Mouse (Mus musculus) layer of hippocampus, adult 18-20 months (tissue): ENCODE results near the gene Tifa. TPM values are rescaled to one million over a fixed set of nuclear protein-coding genes. Genes with fewer than 3 reads are reported as not detected.
"Not testable (repeated sequence)": the region's sequence is repeated elsewhere in the genome, so short reads cannot be mapped to it uniquely, and the experiment has no call there.

Experiments
- DNase-seq, 2 experiments: peaks; one replicate each; pipeline ENCODE4 v3.0.0; 2022; ENCODE audit warnings: low spot score in 2 of 2
- long read RNA-seq: library from polyadenylated mRNA; stranded (forward); transcript quantifications from one replicate; pipeline ENCODE4 v2.0.0, GENCODE M21; 2021
- total RNA-seq, 2 experiments: library from RNA; stranded (reverse); gene quantifications; 2 replicates each; pipeline ENCODE4 v1.2.3; 2021

Tifa gene
- total RNA-seq, result 1 to 10 TPM; 8.7 to 8.9 TPM
- long read RNA-seq, transcript Tifa-201 (3 exons, 2,245 nt), result major isoform, 8 of 10 reads
- long read RNA-seq, partial matches to known transcripts, result 0 of 10 reads
- long read RNA-seq, other reads (novel, unspliced or antisense), result 2 of 10 reads

GRCm38 (mm10) chr3:127789500-127790191 is at the start of gene Tifa:
Tifa (plus strand) TSS chr3:127789805.
- peak in 1 of 2 experiments; percentile 28 for DNase-seq

GRCm38 (mm10) chr3:127741473-127741872 is 48.1 kb upstream of the Tifa start:
- no peak for DNase-seq

DNA sequence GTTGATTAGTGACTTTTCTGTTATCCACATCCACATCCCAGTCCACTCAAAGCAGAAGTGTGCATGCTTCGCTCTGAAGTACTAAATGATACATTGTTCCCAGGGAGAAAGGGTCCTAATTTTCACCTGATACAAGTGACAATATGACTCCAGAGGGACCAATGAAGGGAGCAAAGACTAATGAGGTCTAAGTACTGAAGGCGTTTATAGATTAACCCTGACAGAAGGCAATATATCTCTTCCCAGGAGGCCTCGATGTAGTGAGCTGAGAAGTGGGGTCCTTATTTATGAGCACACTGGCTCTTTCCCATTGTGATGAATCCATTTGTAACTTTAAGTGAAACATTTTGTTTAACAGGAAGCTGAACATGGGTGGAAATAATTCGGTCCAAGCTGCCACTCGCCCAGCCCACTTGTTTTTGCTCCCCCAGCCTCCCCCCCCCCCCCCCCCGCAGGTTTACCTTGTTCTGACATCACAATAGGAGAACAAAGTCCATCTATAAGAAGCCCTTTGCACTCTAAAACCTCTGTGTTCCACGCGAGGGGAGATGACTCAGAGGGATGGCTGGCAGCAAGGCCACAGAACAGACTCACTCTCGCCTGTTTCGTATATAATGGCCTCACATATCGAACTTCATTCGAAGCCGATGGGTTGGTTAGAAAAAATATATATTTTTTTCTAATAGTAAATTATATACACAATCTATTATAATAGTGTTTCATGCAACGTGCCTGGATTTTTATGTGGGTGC is 45.8 kb upstream of the Tifa start:
- no peak for DNase-seq

- no peak for DNase-seq
These were observed 44.1 kb upstream of the Tifa start for GRCm38 (mm10) chr3:127745504-127745903.

GRCm38 (mm10) chr3:127745911-127746640 is 43.5 kb upstream of the Tifa start:
- DNase-seq, result no peak

- no peak for DNase-seq
These were observed 41.0 kb upstream of the Tifa start for GRCm38 (mm10) chr3:127748644-127749043.

- DNase-seq, result no peak
These were observed 40.3 kb upstream of the Tifa start for GRCm38 (mm10) chr3:127749266-127749665.

- no peak for DNase-seq
These were observed 39.5 kb upstream of the Tifa start for GRCm38 (mm10) chr3:127749981-127750562.

- no peak for DNase-seq
These were observed 33.1 kb upstream of the Tifa start for GRCm38 (mm10) chr3:127756458-127756857.

DNA sequence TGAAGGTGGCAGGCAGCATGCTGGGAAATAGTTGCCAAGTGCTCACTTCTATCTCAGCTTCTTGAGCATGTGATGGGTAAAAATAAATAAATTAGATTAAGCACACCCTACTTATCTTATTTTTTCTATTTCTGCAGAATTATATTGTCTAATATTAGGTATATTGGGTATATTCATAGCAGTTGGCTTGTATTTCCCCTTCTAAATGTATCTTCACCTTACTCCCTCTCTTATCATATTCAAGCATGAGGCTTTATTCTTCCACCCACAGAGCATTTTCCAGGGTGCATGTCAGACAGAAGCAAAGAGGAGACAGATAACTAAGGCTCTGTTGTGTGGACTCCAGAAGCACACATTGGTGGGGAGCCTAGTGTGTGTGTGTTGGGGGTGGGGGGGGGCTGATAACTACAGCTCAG is 31.7 kb upstream of the Tifa start:
- no peak for DNase-seq

DNA sequence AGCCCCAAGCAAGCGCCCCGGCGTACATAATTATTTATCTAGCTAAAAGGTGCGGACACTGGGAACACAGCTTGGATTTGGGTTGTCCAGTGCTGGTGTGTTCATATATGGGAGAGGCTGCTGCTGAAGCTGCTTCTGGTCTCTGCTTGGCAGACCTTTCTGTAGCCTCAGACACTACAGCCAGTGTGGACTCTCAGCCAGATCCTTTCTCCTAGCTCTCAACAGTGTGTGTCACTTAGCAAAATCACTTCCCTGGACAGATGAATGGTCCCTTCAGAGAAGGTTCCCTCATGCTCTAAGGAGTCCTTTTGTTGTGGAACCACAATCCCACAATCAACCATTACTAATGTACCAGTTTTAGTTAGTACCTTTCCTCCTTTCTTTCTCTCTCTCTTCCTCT is 30.8 kb upstream of the Tifa start:
- no peak for DNase-seq

GRCm38 (mm10) chr3:127759212-127759611 is 30.4 kb upstream of the Tifa start:
- peak in 1 of 2 experiments; percentile 65 for DNase-seq

DNA sequence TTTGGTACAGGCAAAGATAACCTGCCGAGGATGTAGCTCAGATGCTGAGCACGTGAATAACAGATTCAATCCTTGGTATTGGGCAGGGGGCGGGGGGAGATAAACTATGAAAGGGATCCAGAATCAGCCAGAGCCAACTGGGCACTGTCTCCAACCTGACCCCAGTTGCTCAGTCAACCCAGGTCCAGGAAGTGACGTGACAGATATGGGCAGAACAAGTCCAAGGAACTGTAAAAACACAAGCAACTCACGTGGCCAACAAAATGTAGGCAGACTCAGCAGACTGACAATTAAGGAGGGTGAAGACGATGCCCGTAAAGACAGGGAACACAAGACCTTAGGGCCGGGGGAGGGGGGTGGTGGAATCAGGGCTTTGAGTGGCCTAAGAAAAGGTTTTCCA is 27.2 kb upstream of the Tifa start:
- no peak for DNase-seq

DNA sequence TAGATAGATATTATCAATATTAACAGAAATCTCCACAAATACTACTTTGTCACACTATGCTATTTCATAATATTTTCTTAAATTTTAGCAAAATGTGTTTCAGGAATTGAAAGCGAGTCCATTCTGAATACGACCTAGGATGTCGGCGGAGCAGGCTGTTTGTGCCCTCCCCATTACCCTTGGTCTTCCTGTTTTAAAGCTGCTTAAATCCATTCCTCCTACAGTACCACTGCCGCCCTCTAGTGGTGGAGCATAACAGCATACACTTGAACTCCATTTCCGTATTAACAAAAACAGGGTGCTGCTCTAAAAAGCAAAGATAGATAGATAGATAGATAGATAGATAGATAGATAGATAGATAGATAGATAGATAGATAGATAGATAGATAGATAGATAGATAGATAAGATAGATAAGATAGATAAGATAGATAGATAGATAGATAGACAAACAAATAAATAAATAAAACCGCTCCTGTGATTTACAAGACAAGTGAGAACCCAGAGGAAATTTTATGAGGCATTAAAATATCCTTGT is 26.5 kb upstream of the Tifa start:
- peak; percentile 54 to 75 for DNase-seq

- DNase-seq, result no peak
These were observed 25.1 kb upstream of the Tifa start for GRCm38 (mm10) chr3:127764541-127764940.

DNA sequence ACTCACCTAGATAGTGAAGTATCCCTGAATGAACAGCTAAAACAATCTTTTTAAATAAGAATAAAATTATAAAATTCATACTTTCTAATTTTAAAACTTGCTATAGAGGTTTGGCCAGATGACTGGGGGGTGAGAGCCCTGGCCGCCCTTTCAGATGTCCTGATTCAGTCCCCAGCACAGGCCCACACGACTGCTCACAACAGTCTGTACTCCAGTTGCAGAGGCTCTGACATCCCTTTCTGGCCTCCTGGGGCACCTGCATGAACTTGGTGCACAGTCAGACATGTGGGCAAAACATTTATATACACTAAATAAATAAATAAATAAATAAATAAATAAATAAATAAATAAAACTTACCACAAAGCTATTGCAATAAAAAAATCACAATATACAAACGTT is 23.6 kb upstream of the Tifa start:
- DNase-seq, result no peak

DNA sequence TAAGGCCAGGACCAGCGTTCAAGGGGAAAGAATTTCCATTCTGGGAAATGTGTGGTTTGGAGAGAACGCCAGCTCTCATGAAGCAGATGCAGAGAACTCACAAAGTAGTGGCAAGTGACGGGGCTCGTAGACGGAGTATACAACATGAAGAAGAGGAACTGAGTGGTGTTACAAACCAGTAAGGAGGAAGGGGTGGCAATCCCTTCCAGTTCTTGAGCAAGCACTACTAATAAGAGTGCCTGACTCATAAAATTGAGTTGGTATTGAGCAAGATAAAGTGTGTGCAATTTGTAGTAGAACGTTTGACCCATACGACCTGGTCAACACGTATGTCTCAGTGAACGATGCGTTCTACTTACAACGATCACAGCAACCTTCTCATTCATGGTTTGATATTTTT is 20.5 kb upstream of the Tifa start:
- no peak for DNase-seq

DNA sequence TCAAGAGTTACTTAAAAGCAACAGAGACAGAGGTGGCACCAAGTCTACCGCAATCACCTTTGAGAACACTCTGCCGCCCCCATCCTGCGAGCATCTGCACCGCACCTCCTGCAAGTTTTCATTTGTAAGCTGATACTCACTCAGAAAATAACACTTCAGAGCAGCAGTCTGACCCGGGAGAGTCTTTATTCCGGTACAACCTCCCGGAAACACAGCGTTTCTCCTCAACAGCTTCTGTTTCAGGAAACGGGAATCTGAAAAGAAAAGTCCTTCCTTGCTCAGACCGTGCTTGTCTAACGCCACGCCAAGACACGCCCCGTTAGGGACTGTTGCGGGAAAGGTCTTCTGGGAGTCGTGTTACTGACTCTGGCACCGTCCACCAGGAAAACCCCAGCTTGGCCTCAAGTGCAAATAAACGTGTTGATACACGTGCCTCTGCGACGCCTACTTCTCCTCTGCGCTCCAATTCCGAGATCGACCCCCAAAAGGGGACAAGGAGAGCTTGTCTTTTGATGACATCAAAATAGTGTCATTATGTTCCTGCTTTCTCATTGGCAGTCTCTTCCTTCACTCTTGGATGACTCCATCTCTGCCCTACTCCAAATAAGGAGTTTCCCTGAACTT is 9.5 kb upstream of the Tifa start, which contains the start of gene Alpk1:
Gene Alpk1, minus strand, starts transcription at position 507 of the 624 bp plus-strand sequence.
- peak; percentile 16 to 55 for DNase-seq

DNA sequence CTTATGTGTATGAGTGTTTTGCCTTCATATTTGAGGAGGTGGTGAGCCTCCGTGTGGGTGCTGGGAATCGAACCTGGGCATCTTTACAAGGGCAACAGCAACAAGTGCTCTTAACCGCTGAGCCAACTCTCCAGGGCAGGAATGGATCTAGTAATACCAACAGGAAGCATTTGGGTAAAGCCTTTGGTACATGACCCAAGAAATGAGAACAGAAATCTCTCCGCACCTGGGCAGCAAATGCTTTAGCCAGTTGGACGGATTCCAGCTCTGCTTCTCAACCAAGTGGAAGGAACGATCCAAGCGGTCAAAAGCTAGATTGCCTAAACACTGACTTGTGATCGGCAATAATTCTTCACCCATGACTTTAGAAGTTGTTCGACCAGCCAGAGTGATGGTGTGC is 8.7 kb upstream of the Tifa start:
- DNase-seq, result no peak

GRCm38 (mm10) chr3:127782921-127783320 is 6.7 kb upstream of the Tifa start:
- DNase-seq, result no peak

DNA sequence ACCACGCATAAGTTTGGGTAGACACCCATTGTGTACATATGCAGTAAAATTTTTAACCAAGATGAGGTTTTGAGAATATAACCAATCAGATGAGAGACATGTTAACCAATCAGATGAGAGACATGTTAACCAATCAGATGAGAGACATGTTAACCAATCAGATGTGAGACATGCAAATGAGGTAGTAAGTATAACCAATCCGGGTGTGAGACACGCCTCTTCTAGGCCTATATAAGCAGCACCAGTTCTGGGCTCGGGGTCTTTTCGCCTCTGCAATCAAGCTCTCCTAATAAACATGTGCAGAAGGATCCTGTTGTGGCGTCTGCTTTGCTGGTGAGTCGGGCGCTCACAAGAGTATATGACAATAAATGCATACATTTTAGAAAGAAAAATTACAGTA is 5.9 kb upstream of the Tifa start:
- DNase-seq, result not testable (repeated sequence)
